Mouse (Mus musculus) MEL (cell line): ENCODE measurements at regions not wholly inside any gene's neighbourhood (a gene's known extent, or its start where the extent isn't known, plus 50 kb on each side); places are given as distances from the start of the nearest gene placed in this dataset.

Source experiments
- CHD1 ChIP-seq: IDR thresholded peaks from 2 replicates; pipeline ENCODE4 v1.6.1; 2012; ENCODE audit warnings: low read depth, mild to moderate bottlenecking, inconsistent platforms, low read length, improper control_type of control experiment
- CTCF ChIP-seq, 3 experiments: IDR thresholded peaks in 2 of 3; conservative IDR thresholded peaks in 1 of 3; 2 replicates each; pipeline ENCODE4 v1.5.1; 2011 to 2012; ENCODE audit warnings: low read length in 3 of 3, low read depth in 2 of 3, mild to moderate bottlenecking in 2 of 3, improper control_type of control experiment in 1 of 3, inconsistent platforms in 1 of 3, mixed read lengths in 1 of 3, moderate library complexity in 1 of 3; ENCODE audit not compliant: control insufficient read depth in 1 of 3, insufficient read depth in 1 of 3, poor library complexity in 1 of 3, severe bottlenecking in 1 of 3
- E2F4 ChIP-seq: IDR thresholded peaks from 2 replicates; pipeline ENCODE4 v1.6.1; 2011; ENCODE audit warnings: low read depth, low read length, improper control_type of control experiment, borderline replicate concordance
- ELF1 ChIP-seq: IDR thresholded peaks from 2 replicates; pipeline ENCODE4 v1.6.1; 2014; ENCODE audit warnings: low read depth, mild to moderate bottlenecking, inconsistent platforms, low read length, improper control_type of control experiment, moderate library complexity
- EP300 ChIP-seq, 2 experiments: IDR thresholded peaks; 2 replicates each; pipeline ENCODE4 v1.6.1; 2011; ENCODE audit warnings: improper control_type of control experiment in 2 of 2, low read length in 2 of 2, low read depth in 1 of 2, mild to moderate bottlenecking in 1 of 2
- ETS1 ChIP-seq: IDR thresholded peaks from 2 replicates; pipeline ENCODE4 v1.6.1; 2012; ENCODE audit warnings: low read depth, mild to moderate bottlenecking, inconsistent platforms, low read length, improper control_type of control experiment, moderate library complexity
- MAX ChIP-seq: IDR thresholded peaks from 2 replicates; pipeline ENCODE4 v1.6.1; 2011; ENCODE audit warnings: low read length, improper control_type of control experiment
- MYB ChIP-seq: IDR thresholded peaks from 2 replicates; pipeline ENCODE4 v1.6.1; 2011; ENCODE audit warnings: mild to moderate bottlenecking, low read depth, low read length, improper control_type of control experiment
- POLR2A ChIP-seq, 2 experiments: IDR thresholded peaks; 2 replicates each; pipeline ENCODE4 v1.6.1; 2011 to 2012; ENCODE audit warnings: low read length in 2 of 2, mild to moderate bottlenecking in 2 of 2, control low read depth in 1 of 2, improper control_type of control experiment in 1 of 2, low read depth in 1 of 2, moderate library complexity in 1 of 2; ENCODE audit not compliant: control insufficient read depth in 1 of 2, insufficient read depth in 1 of 2, poor library complexity in 1 of 2
- TCF12 ChIP-seq: IDR thresholded peaks from 2 replicates; pipeline ENCODE4 v1.6.1; 2014; ENCODE audit warnings: low read depth, mild to moderate bottlenecking, inconsistent platforms, low read length, improper control_type of control experiment, moderate library complexity
- USF1 ChIP-seq: IDR thresholded peaks from 2 replicates; pipeline ENCODE4 v1.6.1; 2014; ENCODE audit warnings: low read depth, mild to moderate bottlenecking, inconsistent platforms, low read length, improper control_type of control experiment, moderate library complexity
- USF2 ChIP-seq, 2 experiments: IDR thresholded peaks; 2 replicates each; pipeline ENCODE4 v1.6.1; 2011 to 2012; ENCODE audit warnings: improper control_type of control experiment in 2 of 2, low read length in 2 of 2, borderline replicate concordance in 1 of 2, inconsistent platforms in 1 of 2, low read depth in 1 of 2, mild to moderate bottlenecking in 1 of 2; ENCODE audit not compliant: insufficient read depth in 1 of 2
- ZMIZ1 ChIP-seq: IDR thresholded peaks from 2 replicates; pipeline ENCODE4 v1.6.1; 2012; ENCODE audit warnings: low read depth, mild to moderate bottlenecking, inconsistent platforms, low read length, improper control_type of control experiment, moderate library complexity

DNA sequence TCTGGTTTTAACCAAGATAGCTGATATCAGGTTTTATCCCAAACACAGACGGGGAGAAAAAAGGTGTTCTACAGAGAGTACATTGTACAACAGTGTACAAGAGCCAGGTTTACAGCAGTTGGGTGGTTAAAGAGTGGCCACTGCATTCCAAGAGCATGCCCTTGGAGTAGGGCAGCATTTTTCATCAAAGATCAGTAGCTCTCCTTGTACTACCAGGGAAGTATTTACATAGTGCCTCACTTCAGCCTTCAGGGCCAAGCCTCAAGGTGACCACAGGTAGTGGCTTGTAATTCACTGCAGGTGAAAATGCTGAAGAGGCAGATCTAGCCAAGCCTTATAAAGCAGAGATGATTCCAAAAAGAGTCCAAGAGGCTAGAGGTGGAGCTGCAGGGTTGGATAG, 190.8 kb downstream of the Isl1 start:
- TF ChIP-seq ETS1 (no peak), CHD1 (no peak), EP300 (IDR thresholded peaks at IDR 0.05; ENCODE audit: low read depth in 1 of 2, low read length in 2 of 2) (no peak), CTCF (IDR thresholded peaks at IDR 0.05 in 2 of 3, conservative IDR thresholded peaks at IDR 0.05 in 1 of 3; ENCODE audit: control insufficient read depth in 1 of 3, insufficient read depth in 1 of 3, low read depth in 2 of 3, low read length in 3 of 3, poor library complexity in 1 of 3, severe bottlenecking in 1 of 3) (no peak), TCF12 (no peak), POLR2A (IDR thresholded peaks at IDR 0.05; ENCODE audit: control insufficient read depth in 1 of 2, insufficient read depth in 1 of 2, low read depth in 1 of 2, low read length in 2 of 2, poor library complexity in 1 of 2) (no peak), MYB (no peak), MAX (no peak), E2F4 (no peak), ELF1 (no peak), USF2 (IDR thresholded peaks at IDR 0.05; ENCODE audit: borderline replicate concordance in 1 of 2, insufficient read depth in 1 of 2, low read depth in 1 of 2, low read length in 2 of 2) (no peak), ZMIZ1 (no peak), USF1 (no peak)
